Mouse (Mus musculus) embryonic facial prominence, embryonic 15.5 days (tissue): ENCODE data around the gene Fez1. TPM values are rescaled to one million over a fixed set of nuclear protein-coding genes. Genes with fewer than 3 reads are reported as not detected.

ENCODE experiments used
- ATAC-seq: fragments of 200-750 bp; cut with Nextera tagmentation; 2 replicates; pipeline ENCODE4 v1.8.0; 2017; ENCODE audit warnings: low read depth, moderate TSS enrichment; ENCODE audit not compliant: insufficient number of reproducible peaks, low FRiP score, low TSS enrichment
- H3K27ac ChIP-seq: fragments of 300-500 bp; sonication (generic); replicated peaks from 2 replicates; pipeline ENCODE4 v1.5.1; 2015; ENCODE audit warnings: mild to moderate bottlenecking, inconsistent platforms
- H3K27me3 ChIP-seq: fragments of 300-500 bp; sonication (generic); 2 replicates; pipeline ENCODE4 v1.6.1; 2015; ENCODE audit warnings: inconsistent platforms
- H3K36me3 ChIP-seq: fragments of 300-500 bp; sonication (generic); 2 replicates; pipeline ENCODE4 v1.6.1; 2015; ENCODE audit warnings: mild to moderate bottlenecking, inconsistent platforms
- H3K4me1 ChIP-seq: fragments of 300-500 bp; sonication (generic); 2 replicates; pipeline ENCODE4 v1.6.1; 2015; ENCODE audit warnings: inconsistent platforms
- H3K4me2 ChIP-seq: fragments of 300-500 bp; sonication (generic); replicated peaks from 2 replicates; pipeline ENCODE4 v1.6.1; 2015; ENCODE audit warnings: mild to moderate bottlenecking, inconsistent platforms
- H3K4me3 ChIP-seq: fragments of 300-500 bp; sonication (generic); replicated peaks from 2 replicates; pipeline ENCODE4 v1.5.1; 2015; ENCODE audit warnings: mild to moderate bottlenecking, inconsistent platforms
- H3K9ac ChIP-seq: fragments of 300-500 bp; sonication (generic); 2 replicates; pipeline ENCODE4 v1.6.1; 2015; ENCODE audit warnings: inconsistent platforms
- H3K9me3 ChIP-seq: fragments of 300-500 bp; sonication (generic); replicated peaks from 2 replicates; pipeline ENCODE4 v1.6.1; 2016; ENCODE audit warnings: inconsistent platforms
- WGBS: fragments of 180-500 bp; shearing (Covaris S2); methylation state at CpG from one replicate; pipeline ENCODE4 v1.1.7; 2015; 5-methylcytosine and 5-hydroxymethylcytosine counted together
- polyA plus RNA-seq: library from polyadenylated mRNA; unstranded; fragments of >200 nt; fragmentation: Nextera tagmentation; extraction: Ambion mirVana; gene quantifications from 2 replicates; pipeline ENCODE4 v1.2.1, GENCODE M21; 2015

Fez1 gene
- polyA plus RNA-seq, 1 experiment from 2014 or later: 53.9 TPM

- H3K27ac ChIP-seq: no peak overlapping the region
- no peak overlapping the region for H3K9ac ChIP-seq
- 41% methylated on average over 3 of the region's 3 CpGs for WGBS
- H3K27me3 ChIP-seq: peaks cover 12% of the 10 kb centered on the region; the same call in 1 of the 2 replicates
- no peaks in the 10 kb centered on the region for H3K36me3 ChIP-seq
- H3K4me1 ChIP-seq: peaks cover 16% of the 10 kb centered on the region
- H3K4me3 ChIP-seq: peak overlapping the region; percentile 50
- ATAC-seq: peak; percentile 45; the same call in 1 of the 2 replicates
- no peaks in the 10 kb centered on the region for H3K9me3 ChIP-seq
- peak overlapping the region; percentile 71 for H3K4me2 ChIP-seq
Measured at GRCm38 (mm10) chr9:36833914-36834313, 12.2 kb downstream of the Fez1 start.

GRCm38 (mm10) chr9:36846346-36846745 is 24.7 kb downstream of the Fez1 start:
- H3K4me1 ChIP-seq: no peaks in the 10 kb centered on the region
- H3K4me3 ChIP-seq: no peak overlapping the region
- no peaks in the 10 kb centered on the region for H3K27me3 ChIP-seq
- no peak overlapping the region for H3K4me2 ChIP-seq
- WGBS: 34% methylated on average over 4 of the region's 4 CpGs
- H3K27ac ChIP-seq: no peak overlapping the region
- no peaks in the 10 kb centered on the region for H3K36me3 ChIP-seq
- no peaks in the 10 kb centered on the region for H3K9me3 ChIP-seq
- no peak for ATAC-seq
- H3K9ac ChIP-seq: no peak overlapping the region

GRCm38 (mm10) chr9:36848661-36849060 is 27.0 kb downstream of the Fez1 start:
- no peaks in the 10 kb centered on the region for H3K9me3 ChIP-seq
- 74% methylated on average over 2 of the region's 2 CpGs for WGBS
- no peak overlapping the region for H3K4me3 ChIP-seq
- no peaks in the 10 kb centered on the region for H3K27me3 ChIP-seq
- ATAC-seq: no peak
- no peaks in the 10 kb centered on the region for H3K36me3 ChIP-seq
- no peak overlapping the region for H3K27ac ChIP-seq
- no peaks in the 10 kb centered on the region for H3K4me1 ChIP-seq
- no peak overlapping the region for H3K9ac ChIP-seq
- H3K4me2 ChIP-seq: no peak overlapping the region

DNA sequence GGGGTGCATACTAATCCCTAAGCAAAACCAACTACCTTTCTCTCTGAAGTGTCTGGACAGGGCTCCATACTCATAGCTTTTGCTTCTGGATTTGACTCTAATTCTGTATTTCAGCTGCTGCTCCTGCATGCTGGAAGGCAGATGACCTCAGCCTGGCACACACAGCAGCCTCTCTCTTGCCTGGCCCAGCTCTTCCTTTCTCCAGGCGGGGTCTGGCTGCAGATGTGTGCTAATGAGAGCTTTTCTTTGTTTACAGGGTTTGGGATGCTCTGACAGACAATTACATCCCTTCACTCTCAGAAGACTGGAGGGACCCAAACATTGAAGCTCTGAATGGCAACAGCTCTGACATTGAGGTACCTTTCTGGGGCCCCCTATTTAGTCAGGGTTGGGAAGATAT is 28.4 kb downstream of the Fez1 start:
- no peaks in the 10 kb centered on the region for H3K27me3 ChIP-seq
- no peak for ATAC-seq
- no peak overlapping the region for H3K4me3 ChIP-seq
- no peaks in the 10 kb centered on the region for H3K4me1 ChIP-seq
- H3K4me2 ChIP-seq: no peak overlapping the region
- WGBS: 32% methylated on average over 1 of the region's 1 CpGs
- H3K9me3 ChIP-seq: no peaks in the 10 kb centered on the region
- no peak overlapping the region for H3K9ac ChIP-seq
- H3K36me3 ChIP-seq: no peaks in the 10 kb centered on the region
- no peak overlapping the region for H3K27ac ChIP-seq

- H3K27me3 ChIP-seq: no peaks in the 10 kb centered on the region
- WGBS: 83% methylated on average over 2 of the region's 2 CpGs
- ATAC-seq: no peak
- no peak overlapping the region for H3K4me2 ChIP-seq
- H3K27ac ChIP-seq: no peak overlapping the region
- H3K9ac ChIP-seq: no peak overlapping the region
- H3K4me1 ChIP-seq: no peaks in the 10 kb centered on the region
- no peaks in the 10 kb centered on the region for H3K36me3 ChIP-seq
- no peaks in the 10 kb centered on the region for H3K9me3 ChIP-seq
- no peak overlapping the region for H3K4me3 ChIP-seq
Measured at GRCm38 (mm10) chr9:36852175-36852574, 30.5 kb downstream of the Fez1 start.

DNA sequence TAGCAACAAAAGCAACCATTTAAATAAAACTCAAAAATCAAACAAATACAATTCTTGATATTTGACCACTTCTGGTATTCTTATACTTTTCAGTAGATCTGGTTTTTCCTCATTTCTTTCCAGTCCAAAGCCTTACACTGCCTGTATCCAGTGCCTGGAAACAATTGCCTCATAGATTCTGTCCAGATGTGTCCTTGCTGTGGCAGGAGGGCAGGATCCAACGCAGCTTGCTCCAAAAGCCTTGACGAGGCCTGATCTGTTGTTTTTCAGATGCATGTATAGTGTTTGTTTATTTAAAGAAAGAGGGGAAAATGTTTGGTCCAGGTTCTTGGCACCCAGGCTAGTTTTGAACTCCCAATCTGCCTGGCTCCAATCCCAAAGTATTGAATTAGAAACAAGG is 34.7 kb downstream of the Fez1 start:
- Histone ChIP-seq H3K4me2 (no peak overlapping the region), H3K27ac (no peak overlapping the region), H3K4me3 (no peak overlapping the region), H3K4me1 (no peaks in the 10 kb centered on the region), H3K9me3 (no peaks in the 10 kb centered on the region), H3K36me3 (no peaks in the 10 kb centered on the region), H3K27me3 (no peaks in the 10 kb centered on the region), H3K9ac (no peak overlapping the region)
- 25% methylated on average over 2 of the region's 2 CpGs for WGBS
- ATAC-seq: no peak

- Histone ChIP-seq H3K4me2 (no peak overlapping the region), H3K4me3 (no peak overlapping the region), H3K4me1 (no peaks in the 10 kb centered on the region), H3K36me3 (no peaks in the 10 kb centered on the region), H3K9ac (no peak overlapping the region), H3K9me3 (no peaks in the 10 kb centered on the region), H3K27me3 (no peaks in the 10 kb centered on the region), H3K27ac (no peak overlapping the region)
- ATAC-seq: no peak
- 36% methylated on average over 8 of the region's 8 CpGs for WGBS
Measured at GRCm38 (mm10) chr9:36857476-36858117, 35.9 kb downstream of the Fez1 start.

- Histone ChIP-seq H3K4me1 (no peaks in the 10 kb centered on the region), H3K4me3 (no peak overlapping the region), H3K27me3 (no peaks in the 10 kb centered on the region), H3K27ac (no peak overlapping the region), H3K4me2 (no peak overlapping the region), H3K9ac (no peak overlapping the region), H3K36me3 (no peaks in the 10 kb centered on the region), H3K9me3 (no peaks in the 10 kb centered on the region)
- 38% methylated on average over 4 of the region's 4 CpGs for WGBS
- ATAC-seq: no peak; the same call in 1 of the 2 replicates
Measured at GRCm38 (mm10) chr9:36858677-36859076, 37.0 kb downstream of the Fez1 start.

- no peak overlapping the region for H3K4me3 ChIP-seq
- H3K4me1 ChIP-seq: no peaks in the 10 kb centered on the region
- no peak overlapping the region for H3K4me2 ChIP-seq
- H3K36me3 ChIP-seq: no peaks in the 10 kb centered on the region
- H3K27ac ChIP-seq: no peak overlapping the region
- H3K9me3 ChIP-seq: no peaks in the 10 kb centered on the region
- no peak for ATAC-seq
- no peaks in the 10 kb centered on the region for H3K27me3 ChIP-seq
- WGBS: 69% methylated on average over 2 of the region's 2 CpGs
- no peak overlapping the region for H3K9ac ChIP-seq
Measured at GRCm38 (mm10) chr9:36862576-36862975, 40.9 kb downstream of the Fez1 start.

GRCm38 (mm10) chr9:36863694-36864093 is 42.0 kb downstream of the Fez1 start:
- no peak overlapping the region for H3K4me3 ChIP-seq
- H3K9me3 ChIP-seq: no peaks in the 10 kb centered on the region
- no peak overlapping the region for H3K27ac ChIP-seq
- no peak overlapping the region for H3K4me2 ChIP-seq
- H3K27me3 ChIP-seq: no peaks in the 10 kb centered on the region
- H3K4me1 ChIP-seq: no peaks in the 10 kb centered on the region
- WGBS: 62% methylated on average over 3 of the region's 3 CpGs
- no peak overlapping the region for H3K9ac ChIP-seq
- H3K36me3 ChIP-seq: no peaks in the 10 kb centered on the region
- ATAC-seq: no peak

GRCm38 (mm10) chr9:36864862-36865813 is 43.5 kb downstream of the Fez1 start:
- Histone ChIP-seq H3K9ac (no peak overlapping the region), H3K36me3 (no peaks in the 10 kb centered on the region), H3K4me2 (no peak overlapping the region), H3K27ac (no peak overlapping the region), H3K9me3 (no peaks in the 10 kb centered on the region), H3K4me1 (no peaks in the 10 kb centered on the region), H3K4me3 (no peak overlapping the region), H3K27me3 (no peaks in the 10 kb centered on the region)
- no peak for ATAC-seq
- WGBS: 47% methylated on average over 4 of the region's 4 CpGs
